9 mouse cellular contexts compared by ENCODE assay signal in genomic region chr15:78403301-78403741, GRCm38 (mm10). TPM values are rescaled to one million over a fixed set of nuclear protein-coding genes. Genes with fewer than 3 reads are reported as not detected.
DNase-seq lines count a peak whose midpoint lies in the region; ATAC-seq lines count a peak whose summit lies in the region.
"Had no signal": no experiment of that assay in that cellular context is flagged by ENCODE, and none has a peak within 500 bp of the region (broad histone marks: within the 10 kb centered on the region; RNA-seq: fewer than 3 reads in every experiment).

No protein-coding gene starts in this region.

- intact Hi-C loops in left cerebral cortex, postnatal 14 days (cut with DNase I) = no loop called here

- peak overlapping the region; percentile 49 for H3K27ac ChIP-seq in midbrain, embryonic 10.5 days (replicated peaks)
- no peak overlapping the region for H3K27ac ChIP-seq in midbrain, embryonic 14.5 days (replicated peaks; ENCODE audit: low read depth, low read length)

- H3K36me3 ChIP-seq in midbrain, embryonic 10.5 days = no peaks in the 10 kb centered on the region
- no peaks in the 10 kb centered on the region for H3K36me3 ChIP-seq in midbrain, embryonic 14.5 days (ENCODE audit: control insufficient read depth, insufficient read depth, low read length)

- H3K4me2 ChIP-seq in midbrain, embryonic 14.5 days (ENCODE audit: low read length) = no peak overlapping the region

- no peaks in the 10 kb centered on the region for H3K9me3 ChIP-seq in midbrain, embryonic 10.5 days (replicated peaks)
- no peaks in the 10 kb centered on the region for H3K9me3 ChIP-seq in midbrain, embryonic 14.5 days (ENCODE audit: control insufficient read depth, low read length)

- WGBS in midbrain, embryonic 10.5 days = 58% methylated on average over 3 of the region's 3 CpGs
- 47% methylated on average over 3 of the region's 3 CpGs for WGBS in midbrain, embryonic 14.5 days

- H3K27me3 ChIP-seq in midbrain, embryonic 10.5 days (ENCODE audit: low read depth, poor library complexity, severe bottlenecking) = peaks cover 21% of the 10 kb centered on the region
- 0 out of 2 replicates have a peak, but pooled peaks cover 3% of the 10 kb centered on the region for H3K27me3 ChIP-seq in midbrain, embryonic 14.5 days (ENCODE audit: control insufficient read depth, insufficient read depth, low read length)

- DNase-seq in midbrain, embryonic 10.5 days (ENCODE audit: low spot score) = no peak
- DNase-seq in midbrain, embryonic 14.5 days = no peak
- DNase-seq in adrenal gland, postnatal 4 days (ENCODE audit: low spot score in 2 of 2) = peak; percentile 28 to 53
- DNase-seq in kidney, adult 8-10 months = peak; percentile 82 to 90
- peak; percentile 14 for DNase-seq in lung, postnatal 25 days (ENCODE audit: low spot score)
- no peak for DNase-seq in thymus, postnatal 10 days (ENCODE audit: low spot score in 2 of 2)
- no peak for DNase-seq in left cerebral cortex, postnatal 14 days (ENCODE audit: low spot score in 2 of 2)

- peaks cover 55% of the 10 kb centered on the region for H3K4me1 ChIP-seq in midbrain, embryonic 10.5 days
- H3K4me1 ChIP-seq in midbrain, embryonic 14.5 days (ENCODE audit: control insufficient read depth, insufficient read depth, low read length) = peaks cover 10% of the 10 kb centered on the region; the same call in 1 of the 2 replicates

- H3K4me3 ChIP-seq in midbrain, embryonic 10.5 days = no peak overlapping the region
- H3K4me3 ChIP-seq in midbrain, embryonic 14.5 days (replicated peaks; ENCODE audit: low read depth, low read length) = no peak overlapping the region

- no peak overlapping the region for H3K9ac ChIP-seq in midbrain, embryonic 14.5 days (replicated peaks; ENCODE audit: low read length)

- no peak for ATAC-seq in midbrain, embryonic 14.5 days (ENCODE audit: low FRiP score, low TSS enrichment)
- ATAC-seq in granulocyte monocyte progenitor cell, adult 5-6 weeks (replicated peaks; ENCODE audit: poor library complexity, severe bottlenecking) = no peak

RNA-seq across cellular contexts. Expression of gene Tst, which starts 2.4 kb away (rescaled TPM):
- 8.1 and 9.8 TPM in 2 replicates for polyA plus RNA-seq in midbrain, embryonic 10.5 days (2016; fragmentation: Nextera tagmentation; extraction: Ambion mirVana)
- 11.8 and 15.2 TPM in 2 replicates for polyA plus RNA-seq in midbrain, embryonic 14.5 days (2014; fragmentation: Nextera tagmentation; extraction: Ambion mirVana)
- total RNA-seq in adrenal gland, postnatal 4 days (2021) = 100 to 1,000 TPM; 217 to 242 TPM
- total RNA-seq in left cerebral cortex, postnatal 14 days (2021) = 10 to 100 TPM; 30.8 to 39.2 TPM
- 18.7 and 29.9 TPM in 2 replicates for total RNA-seq in granulocyte monocyte progenitor cell, adult 5-6 weeks (2014; fragmentation: Nextera tagmentation)
- 12.6 and 16.5 TPM in 2 replicates for total RNA-seq in granulocyte monocyte progenitor cell, adult 5-6 weeks (2017)

RNA-seq across cellular contexts. Expression of gene Mpst, which starts 2.9 kb away (rescaled TPM):
- 0.61 and 1.6 TPM in 2 replicates for polyA plus RNA-seq in midbrain, embryonic 10.5 days (2016; fragmentation: Nextera tagmentation; extraction: Ambion mirVana)
- 4.7 and 6.6 TPM in 2 replicates for polyA plus RNA-seq in midbrain, embryonic 14.5 days (2014; fragmentation: Nextera tagmentation; extraction: Ambion mirVana)
- 10 to 100 TPM; 52.8 to 53.8 TPM for total RNA-seq in adrenal gland, postnatal 4 days (2021)
- total RNA-seq in left cerebral cortex, postnatal 14 days (2021) = 10 to 100 TPM; 39.0 to 47.2 TPM
- 8.4 and 9.1 TPM in 2 replicates for total RNA-seq in granulocyte monocyte progenitor cell, adult 5-6 weeks (2014; fragmentation: Nextera tagmentation)
- 26.2 and 30.2 TPM in 2 replicates for total RNA-seq in granulocyte monocyte progenitor cell, adult 5-6 weeks (2017)

RNA-seq across cellular contexts. Expression of gene Tex33, which starts 7.6 kb away (rescaled TPM):
- not detected in 2 replicates for polyA plus RNA-seq in midbrain, embryonic 10.5 days (2016; fragmentation: Nextera tagmentation; extraction: Ambion mirVana)
- polyA plus RNA-seq in midbrain, embryonic 14.5 days (2014; fragmentation: Nextera tagmentation; extraction: Ambion mirVana) = not detected in 2 replicates
- total RNA-seq in adrenal gland, postnatal 4 days (2021) = not detected
- not detected for total RNA-seq in left cerebral cortex, postnatal 14 days (2021)
- total RNA-seq in granulocyte monocyte progenitor cell, adult 5-6 weeks (2014; fragmentation: Nextera tagmentation) = not detected in 2 replicates
- total RNA-seq in granulocyte monocyte progenitor cell, adult 5-6 weeks (2017) = not detected in 2 replicates
- polyA plus RNA-seq: limb, embryonic 14.5 days had no signal

RNA-seq across cellular contexts. Expression of gene Kctd17, which starts 25.0 kb away (rescaled TPM):
- polyA plus RNA-seq in midbrain, embryonic 10.5 days (2016; fragmentation: Nextera tagmentation; extraction: Ambion mirVana) = 64.0 and 68.3 TPM in 2 replicates
- 120 and 154 TPM in 2 replicates for polyA plus RNA-seq in midbrain, embryonic 14.5 days (2014; fragmentation: Nextera tagmentation; extraction: Ambion mirVana)
- 100 to 1,000 TPM; 107 to 113 TPM for total RNA-seq in adrenal gland, postnatal 4 days (2021)
- 100 to 1,000 TPM; 288 to 291 TPM for total RNA-seq in left cerebral cortex, postnatal 14 days (2021)
- 13.0 and 27.4 TPM in 2 replicates for total RNA-seq in granulocyte monocyte progenitor cell, adult 5-6 weeks (2014; fragmentation: Nextera tagmentation)
- total RNA-seq in granulocyte monocyte progenitor cell, adult 5-6 weeks (2017) = 8.3 and 15.4 TPM in 2 replicates

Comparison
In these comparisons a context has a peak if more than half of its experiments do, and no peak if none do; other contexts are left out.
1. DNase-seq: peak in adrenal gland, postnatal 4 days (2 of 2), kidney, adult 8-10 months (2 of 2) and lung, postnatal 25 days (single experiment); none in midbrain, embryonic 10.5 days (single experiment), midbrain, embryonic 14.5 days (single experiment), thymus, postnatal 10 days (0 of 2) and left cerebral cortex, postnatal 14 days (0 of 2).
2. RNA of gene Tst, which starts 2.4 kb away (total RNA-seq): 217 to 242 TPM in adrenal gland, postnatal 4 days; 30.8 to 39.2 TPM in left cerebral cortex, postnatal 14 days and 12.6 to 29.9 TPM in granulocyte monocyte progenitor cell, adult 5-6 weeks; every median in the first group is over 4 times any median in the second.